Mouse (Mus musculus) brain, embryonic 14.5 days (tissue): ENCODE measurements around the gene Cks2. TPM values are rescaled to one million over a fixed set of nuclear protein-coding genes. Genes with fewer than 3 reads are reported as not detected.

Experiments
- DNase-seq: peaks from one replicate; pipeline ENCODE4 v3.0.0-alpha.2; 2011; ENCODE audit warnings: low read depth
- CTCF ChIP-seq: fragments of 200-500 bp; IDR thresholded peaks from 2 replicates; pipeline ENCODE4 v1.5.1; 2012; ENCODE audit warnings: inconsistent platforms, mild to moderate bottlenecking, moderate library complexity, borderline replicate concordance; ENCODE audit not compliant: insufficient read depth, insufficient read length; ENCODE audit errors: extremely low read depth
- POLR2A ChIP-seq: fragments of 200-500 bp; IDR thresholded peaks from 2 replicates; pipeline ENCODE4 v1.6.1; 2012; ENCODE audit warnings: mild to moderate bottlenecking, inconsistent platforms, borderline replicate concordance; ENCODE audit not compliant: poor library complexity, insufficient read depth, insufficient read length, severe bottlenecking; ENCODE audit errors: extremely low read depth
- polyA plus RNA-seq: library from polyadenylated mRNA; depleted of rRNA; stranded (reverse); fragments of >200 nt; gene quantifications from 2 replicates; pipeline ENCODE4 v1.2.3, GENCODE M21; 2012

Gene Cks2
- polyA plus RNA-seq, 1 experiment: 47.5 TPM

DNA sequence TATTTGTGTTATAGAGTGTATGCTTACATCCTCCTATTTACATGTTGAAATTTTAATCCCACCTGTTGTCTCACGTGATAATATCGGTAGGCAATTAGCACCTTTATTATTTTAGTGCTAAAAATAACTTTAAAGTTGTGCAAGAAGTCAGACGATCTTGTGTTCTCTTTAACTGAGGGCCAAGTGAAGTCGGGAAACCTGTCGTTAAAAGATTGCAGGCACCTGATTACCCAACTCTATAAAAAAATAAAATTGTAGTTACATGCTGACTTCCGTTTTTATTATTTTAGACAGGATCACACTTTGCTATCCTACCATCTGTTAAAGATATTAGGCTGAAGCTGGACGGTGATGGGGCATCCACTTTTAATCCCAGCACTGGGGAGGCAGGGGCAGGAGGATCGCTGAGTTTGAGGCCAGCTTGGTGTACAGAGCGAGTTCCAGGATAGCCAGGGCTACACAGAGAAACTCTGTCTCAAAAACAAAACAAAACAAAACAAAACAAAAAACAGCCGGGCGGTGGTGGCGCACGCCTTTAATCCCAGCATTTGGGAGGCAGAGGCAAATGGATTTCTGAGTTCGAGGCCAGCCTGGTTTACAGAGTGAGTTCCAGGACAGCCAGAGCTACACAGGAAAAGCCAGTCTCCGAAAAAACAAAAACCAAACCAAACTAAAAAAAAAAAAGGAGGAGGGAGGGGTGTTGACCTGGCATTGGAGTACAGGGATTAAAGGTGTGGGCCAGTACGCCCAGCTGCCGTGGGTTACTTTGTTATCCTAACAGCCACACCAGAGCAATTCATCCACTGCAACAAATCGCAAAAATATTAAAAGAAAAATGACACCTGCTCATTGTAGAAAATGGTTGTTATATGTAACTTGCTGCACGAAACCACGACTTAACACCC, 856 bp upstream of the Cks2 start:
- DNase-seq: no peak
- TF ChIP-seq CTCF (no peak), POLR2A (no peak)

DNA sequence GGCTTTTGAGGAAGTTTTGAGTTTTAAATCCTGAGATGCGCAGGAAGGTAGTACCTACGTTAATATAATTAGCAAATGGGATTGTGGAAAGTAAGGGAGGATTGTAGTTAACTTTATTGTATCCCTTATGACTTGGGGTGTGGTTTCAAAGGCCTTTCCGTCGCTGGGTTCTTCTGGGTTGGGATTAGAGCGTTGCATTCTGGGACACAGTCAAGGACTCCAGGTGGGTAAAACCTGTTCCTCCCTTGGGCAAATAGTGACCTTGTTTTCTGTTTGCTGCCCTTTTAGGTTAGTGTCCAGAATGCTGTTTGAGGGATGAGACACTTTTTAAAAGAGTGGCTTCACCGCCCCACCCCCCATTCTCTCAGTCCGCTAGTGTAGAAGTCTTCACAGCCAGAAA, 840 bp downstream of the Cks2 start:
- DNase-seq: peak; percentile 23
- TF ChIP-seq CTCF: no peak
- TF ChIP-seq POLR2A: no peak

DNA sequence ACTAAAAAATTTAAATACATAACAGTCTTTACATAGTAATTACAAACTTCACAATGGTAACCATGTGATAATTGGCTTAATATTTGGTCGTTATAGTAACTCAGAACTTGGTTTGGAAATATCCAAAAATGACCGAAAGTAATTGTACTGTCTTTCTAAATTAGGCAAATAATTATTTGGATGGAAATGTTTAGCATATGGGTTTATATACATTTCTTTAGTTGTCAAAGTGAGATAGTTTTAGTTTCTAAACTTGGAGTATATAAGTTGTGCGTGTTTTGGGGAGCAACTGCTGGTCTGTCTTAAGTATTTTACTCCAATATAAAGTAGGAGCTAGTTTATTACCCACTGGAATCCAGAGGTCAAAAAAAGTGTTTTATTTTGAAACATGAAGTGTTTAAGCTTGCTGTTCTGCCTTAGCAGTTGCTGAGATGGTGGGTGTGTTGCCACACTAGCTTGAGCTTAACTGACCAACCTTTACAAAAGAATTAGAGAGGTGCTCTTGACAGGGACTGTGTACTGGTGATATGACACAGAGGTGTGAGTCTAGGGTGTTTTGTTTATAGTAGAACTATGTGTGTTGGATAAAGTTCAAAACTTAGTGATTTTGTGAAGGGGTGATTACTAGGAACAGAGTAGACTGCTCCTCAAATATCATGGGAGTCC, 1.5 kb downstream of the Cks2 start:
- no peak for DNase-seq
- TF ChIP-seq POLR2A (no peak), CTCF (no peak)

DNA sequence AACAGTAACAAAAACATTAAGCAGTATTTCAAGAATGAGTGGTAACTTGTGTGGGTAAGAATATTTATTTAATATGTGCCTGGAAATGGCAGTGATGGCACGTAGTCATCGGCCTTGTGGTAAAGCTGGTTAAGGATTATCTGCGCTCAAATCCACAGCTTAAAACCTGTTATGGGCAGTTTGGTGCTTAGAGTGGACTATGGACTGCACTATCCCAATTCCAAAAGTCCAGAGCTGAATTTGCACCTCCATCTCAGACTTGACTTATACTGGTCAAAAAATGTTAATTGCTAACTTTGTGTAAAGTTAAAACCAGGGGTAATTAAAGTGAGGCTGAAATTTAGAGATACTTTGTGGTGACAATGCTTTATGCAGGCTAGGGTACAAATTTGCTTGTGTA, 2.7 kb downstream of the Cks2 start:
- no peak for DNase-seq

DNA sequence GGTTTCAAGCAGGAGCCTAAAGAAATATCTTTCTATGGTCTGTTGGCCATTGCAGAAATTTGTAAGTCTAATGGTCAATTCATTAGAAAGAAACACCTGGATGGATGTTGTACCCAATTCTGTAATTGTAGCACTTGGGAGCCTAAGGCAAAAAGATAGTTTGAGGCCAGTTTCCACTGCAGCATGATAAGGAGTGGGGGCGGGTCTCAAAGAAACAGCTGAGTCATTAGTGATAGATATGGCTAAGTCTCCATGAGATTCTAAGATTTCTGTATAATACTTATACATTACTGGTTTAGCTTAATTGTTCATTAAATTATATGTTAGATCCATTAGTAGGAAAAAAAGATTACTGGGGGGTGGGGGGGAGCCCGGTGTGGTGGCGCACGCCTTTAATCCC, 3.2 kb downstream of the Cks2 start:
- DNase-seq: no peak

More for the DNA sequence above, 2.7 kb downstream of the Cks2 start:
- TF ChIP-seq POLR2A: no peak
- no peak for TF ChIP-seq CTCF

DNA sequence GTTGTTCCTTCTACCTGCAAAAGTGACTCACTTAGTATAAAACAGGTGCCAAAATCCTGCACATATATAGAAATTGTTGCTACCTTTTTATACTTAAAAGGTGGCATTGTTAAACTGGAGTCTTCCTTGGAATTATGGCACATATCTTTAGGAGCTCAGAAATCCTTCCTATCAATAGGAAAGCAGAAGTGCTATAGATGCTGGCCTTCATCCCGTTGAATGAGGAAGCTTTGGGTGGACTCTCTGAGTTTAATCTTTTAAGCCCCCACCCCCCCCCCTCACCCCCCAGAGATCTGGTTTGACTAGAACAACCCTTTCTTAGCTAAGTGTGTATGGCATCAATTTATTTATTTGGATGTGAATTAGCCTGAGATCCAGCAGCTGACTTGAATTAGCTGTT, 4.7 kb downstream of the Cks2 start:
- DNase-seq: no peak
- TF ChIP-seq POLR2A: no peak
- no peak for TF ChIP-seq CTCF

More for the DNA sequence above, 3.2 kb downstream of the Cks2 start:
- no peak for TF ChIP-seq POLR2A
- no peak for TF ChIP-seq CTCF

DNA sequence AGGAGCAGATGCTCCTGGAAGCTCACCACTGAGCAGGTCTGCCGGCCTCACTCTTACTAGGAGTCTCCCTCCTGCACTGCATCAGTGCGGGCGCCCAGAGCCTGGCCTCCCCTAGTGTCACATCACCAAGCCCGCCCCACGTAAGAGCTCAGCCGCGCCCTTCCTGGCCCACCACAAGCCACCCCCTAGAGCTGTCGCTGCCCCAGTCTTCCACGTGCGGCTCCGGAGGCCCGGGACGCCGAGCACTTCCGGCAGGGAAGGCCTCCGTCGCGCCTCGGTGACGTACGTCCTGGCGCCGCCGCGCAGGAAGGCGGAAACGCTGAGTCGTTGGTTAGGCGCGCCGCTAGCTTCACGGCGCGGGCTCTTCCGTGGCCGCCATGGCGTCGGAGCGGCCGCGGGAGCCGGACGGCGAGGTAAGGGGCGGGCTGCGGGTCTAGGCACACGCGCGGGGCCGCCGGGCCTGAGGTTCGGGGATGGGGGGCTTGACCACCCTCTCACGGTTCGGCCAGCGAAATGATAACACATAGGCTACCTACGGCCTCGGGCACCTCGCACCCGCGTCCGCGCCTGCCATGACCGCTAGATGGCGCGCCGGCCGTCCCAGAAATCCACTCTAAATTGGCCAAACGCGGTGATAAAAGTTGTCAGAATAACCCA, 6.5 kb downstream of the Cks2 start, which contains the start of gene Secisbp2:
Gene Secisbp2 (plus strand): TSS at position 290 of the 657 bp plus-strand sequence.
- peak; percentile 98 for DNase-seq
- TF ChIP-seq CTCF (peak; percentile 93), POLR2A (peak; percentile 86)

DNA sequence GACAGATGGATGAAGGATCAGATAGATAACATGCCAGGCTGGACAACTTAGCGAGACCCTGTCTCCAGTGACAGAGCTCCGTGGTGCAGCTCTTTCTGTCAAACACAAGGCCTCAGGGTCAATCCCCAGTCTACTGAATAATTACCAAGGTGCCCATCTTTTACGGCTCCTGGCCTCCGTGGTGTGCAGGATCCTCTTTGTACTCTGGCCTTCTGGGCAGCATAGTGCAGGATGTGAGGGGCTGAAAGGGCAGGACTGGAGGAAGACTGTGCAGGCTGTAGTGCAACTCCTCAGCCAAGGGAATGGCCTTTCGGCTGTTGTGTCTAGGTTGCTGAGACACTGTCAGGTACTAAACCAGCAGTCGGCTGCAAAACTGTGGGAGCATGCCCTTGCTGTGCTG, 8.1 kb downstream of the Cks2 start:
- DNase-seq: no peak
- TF ChIP-seq POLR2A (no peak), CTCF (no peak)

DNA sequence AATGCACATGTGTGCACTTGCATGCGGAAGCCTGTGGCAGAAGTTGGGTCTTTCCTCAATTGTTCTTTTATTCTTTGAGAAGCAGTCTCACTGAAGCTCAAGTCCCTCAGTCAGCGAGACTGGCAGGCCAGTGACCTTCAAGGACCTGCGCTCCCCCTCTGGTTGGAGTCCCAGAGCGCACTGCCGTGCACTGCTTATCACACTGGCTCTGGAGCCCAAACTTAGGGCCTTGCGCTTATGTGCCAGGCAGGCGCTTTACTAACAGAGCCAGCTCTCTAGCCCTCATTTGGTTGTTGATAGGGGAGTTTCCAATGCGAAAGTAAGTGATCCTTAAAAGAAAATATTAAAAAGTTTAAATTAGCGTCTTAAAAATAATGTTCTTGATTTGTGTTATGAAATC, 8.9 kb downstream of the Cks2 start:
- no peak for DNase-seq
- no peak for TF ChIP-seq CTCF
- TF ChIP-seq POLR2A: no peak

DNA sequence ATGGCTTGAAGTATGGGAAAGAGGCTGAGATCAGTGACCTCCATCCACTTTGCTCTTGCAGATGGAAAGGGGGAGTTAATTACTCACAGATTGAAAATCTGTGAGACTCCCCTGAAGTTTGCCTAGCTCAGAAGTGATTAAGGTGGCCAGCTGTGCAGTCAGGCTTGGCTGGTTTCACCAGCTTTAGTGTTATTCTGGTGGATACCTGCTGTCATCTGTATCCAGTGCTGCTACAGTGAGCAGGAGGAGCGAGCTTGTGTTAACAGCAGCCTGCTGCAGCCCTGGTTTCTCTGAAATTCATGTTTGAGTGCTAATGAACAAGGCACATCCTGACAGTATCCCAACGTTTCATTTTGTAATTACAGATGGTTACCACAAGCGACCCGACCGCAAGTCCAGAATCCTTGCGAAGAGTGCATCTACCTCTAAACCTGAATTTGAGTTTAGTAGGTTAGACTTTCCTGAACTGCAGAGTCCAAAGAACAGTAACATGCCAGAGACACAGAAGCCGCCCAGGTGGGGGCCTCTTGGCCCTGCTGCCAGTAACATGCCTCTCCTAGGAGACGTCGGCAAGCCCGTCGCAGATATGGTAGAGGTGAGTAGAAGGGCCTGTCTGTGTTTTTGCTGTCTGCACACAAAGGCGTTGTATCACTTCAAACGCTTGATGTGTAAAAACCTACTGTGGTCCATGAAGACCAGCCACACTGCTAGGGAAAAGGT, 11.6 kb downstream of the Cks2 start:
- DNase-seq: no peak
- TF ChIP-seq POLR2A (no peak), CTCF (no peak)
